Mouse (Mus musculus) thymus, adult 2 months (tissue): ENCODE measurements around the gene Dhrs2.

Experiments
- CTCF ChIP-seq: fragments of 200-500 bp; IDR thresholded peaks from 2 replicates; pipeline ENCODE4 v1.5.1; 2012; ENCODE audit warnings: mild to moderate bottlenecking, control low read depth, low read length, moderate library complexity, borderline replicate concordance; ENCODE audit not compliant: control insufficient read depth, poor library complexity, insufficient read depth; ENCODE audit errors: extremely low read depth
- POLR2A ChIP-seq: fragments of 200-500 bp; IDR thresholded peaks from 2 replicates; pipeline ENCODE4 v1.6.1; 2012; ENCODE audit warnings: mild to moderate bottlenecking, low read length, control low read depth, moderate library complexity; ENCODE audit not compliant: control insufficient read depth, poor library complexity, insufficient read depth; ENCODE audit errors: extremely low read depth

DNA sequence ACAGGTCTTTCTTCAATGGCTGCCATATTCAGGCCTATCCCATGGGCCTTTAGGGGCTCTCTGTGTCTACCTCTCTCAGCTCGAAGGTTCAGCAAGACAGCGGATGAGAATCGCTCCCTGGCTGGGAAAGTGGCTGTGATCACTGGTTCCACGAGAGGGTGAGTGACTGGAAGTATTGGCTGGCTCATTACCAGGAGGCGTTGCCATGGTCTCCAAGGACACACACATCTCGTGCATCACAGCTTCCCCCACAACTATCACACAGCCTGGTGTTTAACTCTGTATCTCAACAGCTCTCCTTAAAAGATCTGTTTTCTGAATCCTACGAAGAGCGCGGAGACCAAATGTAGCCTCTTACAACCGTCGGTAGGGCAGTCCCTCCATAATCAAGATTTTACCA is 12.8 kb downstream of the Dhrs2 start:
- no peak for TF ChIP-seq POLR2A
- no peak for TF ChIP-seq CTCF
